Mouse (Mus musculus): ENCODE data around the gene Mroh9. TPM values are rescaled to one million over a fixed set of nuclear protein-coding genes. Genes with fewer than 3 reads are reported as not detected.

Mroh9 gene
- not detected in 2 replicates for polyA plus RNA-seq (2012; rRNA removed)

GRCm38 (mm10) chr1:163085570-163085969 is at the start of gene Mroh9:
Gene Mroh9 (minus strand): TSS chr1:163085670.
- Histone ChIP-seq H3K4me1 (ENCODE audit: control insufficient read depth, insufficient read depth, low read length) (no peaks in the 10 kb centered on the region), H3K36me3 (ENCODE audit: control insufficient read depth, insufficient read depth, low read length) (no peaks in the 10 kb centered on the region), H3K4me3 (ENCODE audit: insufficient read depth, low read depth, low read length) (no peak within 1 kb of the TSS), H3K27me3 (replicated peaks; ENCODE audit: control insufficient read depth, insufficient read depth, low read length) (no peaks in the 10 kb centered on the region), H3K27ac (ENCODE audit: insufficient read depth, low read depth, low read length) (no peak within 1 kb of the TSS)
- WGBS: 83% methylated on average over 2 of the region's 2 CpGs
- no peak for DNase-seq
- no peak for TF ChIP-seq POLR2A (IDR thresholded peaks at IDR 0.05; ENCODE audit: low read depth, low read length)
- no peak for TF ChIP-seq CTCF (conservative IDR thresholded peaks at IDR 0.05; ENCODE audit: insufficient read depth, insufficient read length, low read depth, low read length)

DNA sequence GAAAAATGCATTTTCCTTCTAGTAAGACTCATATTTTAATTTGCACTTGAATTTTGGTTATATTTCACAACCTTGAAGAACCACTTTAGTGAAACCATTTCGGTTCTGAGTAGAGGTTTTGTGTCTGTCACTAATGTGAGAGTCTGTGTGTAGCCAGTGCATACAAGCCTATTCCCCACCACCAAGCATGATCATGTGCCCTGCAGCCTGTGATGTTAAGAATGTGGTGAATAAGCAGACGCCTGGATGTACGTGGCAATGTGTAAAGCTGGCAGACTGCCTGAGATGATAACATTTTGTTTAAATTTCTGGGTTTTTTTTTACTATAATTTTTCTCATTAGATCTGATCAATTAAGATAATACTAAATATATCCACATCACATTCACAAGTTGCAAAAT is 44.5 kb upstream of the Mroh9 start:
- Histone ChIP-seq H3K4me1 (ENCODE audit: control insufficient read depth, insufficient read depth, low read length) (no peaks in the 10 kb centered on the region), H3K27me3 (replicated peaks; ENCODE audit: control insufficient read depth, insufficient read depth, low read length) (no peaks in the 10 kb centered on the region), H3K27ac (ENCODE audit: insufficient read depth, low read depth, low read length) (no peak overlapping the region), H3K4me3 (ENCODE audit: insufficient read depth, low read depth, low read length) (no peak overlapping the region), H3K36me3 (ENCODE audit: control insufficient read depth, insufficient read depth, low read length) (no peaks in the 10 kb centered on the region)
- no peak for DNase-seq
- WGBS: 75% methylated on average over 3 of the region's 3 CpGs
- TF ChIP-seq POLR2A (IDR thresholded peaks at IDR 0.05; ENCODE audit: low read depth, low read length) (no peak), CTCF (conservative IDR thresholded peaks at IDR 0.05; ENCODE audit: insufficient read depth, insufficient read length, low read depth, low read length) (no peak)

DNA sequence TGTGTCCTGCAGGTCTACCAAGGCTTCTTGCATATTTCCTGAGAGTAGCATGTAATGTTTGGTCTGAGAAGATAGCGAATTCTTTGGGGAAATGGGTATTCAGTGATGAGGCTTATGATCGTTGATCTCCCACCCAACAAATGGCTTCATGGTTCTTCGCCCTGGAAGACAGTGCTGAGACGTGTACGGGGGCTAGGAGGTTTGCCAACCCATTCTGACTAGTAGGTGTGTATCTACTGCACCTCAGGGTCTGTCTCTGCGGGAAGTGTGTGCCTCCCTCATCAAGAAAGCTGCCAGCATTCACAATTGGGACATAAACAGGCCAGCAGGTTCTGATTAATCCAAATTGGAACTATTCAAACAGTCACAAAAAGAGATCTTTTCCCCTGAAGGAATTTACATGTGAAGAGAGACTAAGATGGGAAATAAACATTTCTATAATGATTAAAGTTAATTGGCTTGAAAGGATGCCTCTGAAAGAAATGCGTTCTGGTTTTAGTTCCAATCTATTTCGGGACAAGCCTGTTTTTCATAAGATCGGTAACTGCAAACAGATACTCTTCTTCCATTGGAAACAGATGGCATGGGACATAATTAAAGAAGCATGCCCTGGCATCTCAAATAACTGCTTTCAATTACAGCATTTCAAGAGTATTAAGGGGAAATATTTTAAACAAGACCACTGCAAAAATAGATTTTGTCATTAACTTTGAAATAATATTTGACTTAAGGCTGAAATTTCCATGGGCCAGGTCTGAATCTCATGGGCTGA is 43.8 kb upstream of the Mroh9 start:
- WGBS: 78% methylated on average over 9 of the region's 9 CpGs
- DNase-seq: no peak
- TF ChIP-seq POLR2A (IDR thresholded peaks at IDR 0.05; ENCODE audit: low read depth, low read length): no peak
- no peak for TF ChIP-seq CTCF (conservative IDR thresholded peaks at IDR 0.05; ENCODE audit: insufficient read depth, insufficient read length, low read depth, low read length)
- Histone ChIP-seq H3K27ac (ENCODE audit: insufficient read depth, low read depth, low read length) (no peak overlapping the region), H3K36me3 (ENCODE audit: control insufficient read depth, insufficient read depth, low read length) (no peaks in the 10 kb centered on the region), H3K27me3 (replicated peaks; ENCODE audit: control insufficient read depth, insufficient read depth, low read length) (no peaks in the 10 kb centered on the region), H3K4me1 (ENCODE audit: control insufficient read depth, insufficient read depth, low read length) (no peaks in the 10 kb centered on the region), H3K4me3 (ENCODE audit: insufficient read depth, low read depth, low read length) (no peak overlapping the region)

DNA sequence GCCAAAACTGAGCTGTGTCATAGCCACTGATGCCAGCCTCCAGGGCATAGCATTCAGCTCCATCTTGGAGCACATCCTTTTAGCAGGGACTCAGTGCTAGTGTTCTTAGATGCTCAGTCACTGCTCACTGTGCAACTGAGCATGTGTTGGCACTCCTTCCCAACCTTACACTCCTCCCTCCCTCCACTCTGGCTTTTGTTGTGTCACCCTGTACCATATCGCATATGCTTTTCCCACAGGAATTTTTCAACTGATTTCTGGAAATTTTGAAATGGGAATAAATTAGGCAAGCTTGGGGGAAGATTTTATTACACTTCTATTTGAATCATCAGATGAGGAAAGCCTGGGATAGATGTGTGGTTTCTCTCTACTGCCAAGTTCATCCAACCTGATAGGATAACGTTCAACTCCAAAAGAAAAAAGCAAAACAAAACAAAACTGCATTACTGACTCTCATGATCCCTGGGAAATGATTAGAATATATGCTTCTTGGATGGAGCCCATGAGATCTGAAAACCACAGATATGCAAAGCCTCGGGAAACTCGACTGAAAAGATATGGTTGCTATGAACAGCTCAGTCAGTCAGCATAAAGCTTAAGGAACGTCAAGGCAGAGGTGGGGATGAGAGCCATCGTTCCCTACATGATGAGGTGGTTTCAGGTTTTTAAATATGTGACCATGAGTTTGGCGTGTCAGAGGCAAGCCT is 40.9 kb upstream of the Mroh9 start:
- no peaks in the 10 kb centered on the region for H3K27me3 ChIP-seq (replicated peaks; ENCODE audit: control insufficient read depth, insufficient read depth, low read length)
- H3K4me1 ChIP-seq (ENCODE audit: control insufficient read depth, insufficient read depth, low read length): no peaks in the 10 kb centered on the region
- no peak overlapping the region for H3K4me3 ChIP-seq (ENCODE audit: insufficient read depth, low read depth, low read length)
- DNase-seq: no peak
- WGBS: 71% methylated on average over 7 of the region's 7 CpGs
- H3K27ac ChIP-seq (ENCODE audit: insufficient read depth, low read depth, low read length): no peak overlapping the region
- no peaks in the 10 kb centered on the region for H3K36me3 ChIP-seq (ENCODE audit: control insufficient read depth, insufficient read depth, low read length)
- TF ChIP-seq CTCF (conservative IDR thresholded peaks at IDR 0.05; ENCODE audit: insufficient read depth, insufficient read length, low read depth, low read length) (no peak), POLR2A (IDR thresholded peaks at IDR 0.05; ENCODE audit: low read depth, low read length) (no peak)

- 78% methylated on average over 1 of the region's 1 CpGs for WGBS
- TF ChIP-seq POLR2A (IDR thresholded peaks at IDR 0.05; ENCODE audit: low read depth, low read length) (no peak), CTCF (conservative IDR thresholded peaks at IDR 0.05; ENCODE audit: insufficient read depth, insufficient read length, low read depth, low read length) (no peak)
- no peak for DNase-seq
Measured at GRCm38 (mm10) chr1:163122414-163122813, 36.9 kb upstream of the Mroh9 start.

DNA sequence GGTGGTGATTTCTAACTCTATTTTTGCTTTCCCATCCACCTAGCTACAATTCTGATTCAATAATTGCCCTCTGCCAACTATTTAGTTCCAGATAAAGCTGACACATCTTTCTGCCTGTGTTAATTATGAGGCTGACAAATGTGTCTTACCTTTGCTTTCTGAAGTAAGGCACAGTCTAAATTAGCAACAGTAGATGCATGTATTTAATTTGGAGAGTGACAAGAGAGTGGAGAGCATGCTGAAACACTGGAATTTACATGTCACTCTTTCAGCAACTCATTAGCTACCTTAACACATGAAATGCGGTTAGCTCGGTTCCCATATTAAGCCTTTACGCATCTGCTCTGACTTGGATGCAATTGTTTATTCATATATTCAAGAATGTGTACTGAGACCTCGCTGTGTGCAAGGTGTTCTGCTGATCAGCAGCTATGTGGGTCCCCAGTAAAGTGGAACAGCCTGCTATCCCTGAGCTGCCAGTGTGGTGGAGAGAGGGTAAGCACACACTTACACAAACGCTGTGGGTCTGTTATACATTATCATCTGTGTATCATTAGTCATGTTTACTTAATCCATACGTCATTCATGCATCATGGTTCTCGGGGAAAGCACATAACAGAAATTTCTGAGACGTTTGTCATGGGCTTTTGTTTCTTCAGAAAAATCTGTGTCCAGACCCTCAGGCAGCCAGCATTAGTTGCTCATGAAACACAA is 28.1 kb upstream of the Mroh9 start:
- no peaks in the 10 kb centered on the region for H3K36me3 ChIP-seq (ENCODE audit: control insufficient read depth, insufficient read depth, low read length)
- no peak for TF ChIP-seq CTCF (conservative IDR thresholded peaks at IDR 0.05; ENCODE audit: insufficient read depth, insufficient read length, low read depth, low read length)
- no peak for TF ChIP-seq POLR2A (IDR thresholded peaks at IDR 0.05; ENCODE audit: low read depth, low read length)
- no peak for DNase-seq
- no peaks in the 10 kb centered on the region for H3K27me3 ChIP-seq (replicated peaks; ENCODE audit: control insufficient read depth, insufficient read depth, low read length)
- H3K27ac ChIP-seq (ENCODE audit: insufficient read depth, low read depth, low read length): no peak overlapping the region
- 67% methylated on average over 8 of the region's 8 CpGs for WGBS
- H3K4me1 ChIP-seq (ENCODE audit: control insufficient read depth, insufficient read depth, low read length): no peaks in the 10 kb centered on the region
- no peak overlapping the region for H3K4me3 ChIP-seq (ENCODE audit: insufficient read depth, low read depth, low read length)

More at GRCm38 (mm10) chr1:163122414-163122813, 36.9 kb upstream of the Mroh9 start:
- Histone ChIP-seq H3K4me1 (ENCODE audit: control insufficient read depth, insufficient read depth, low read length) (no peaks in the 10 kb centered on the region), H3K27me3 (replicated peaks; ENCODE audit: control insufficient read depth, insufficient read depth, low read length) (no peaks in the 10 kb centered on the region), H3K4me3 (ENCODE audit: insufficient read depth, low read depth, low read length) (no peak overlapping the region), H3K36me3 (ENCODE audit: control insufficient read depth, insufficient read depth, low read length) (no peaks in the 10 kb centered on the region), H3K27ac (ENCODE audit: insufficient read depth, low read depth, low read length) (no peak overlapping the region)

Data from kidney, adult 2 months (tissue).